Mouse (Mus musculus) forebrain, embryonic 11.5 days (tissue): ENCODE measurements at regions not wholly inside any gene's neighbourhood (a gene's known extent, or its start where the extent isn't known, plus 50 kb on each side); places are given as distances from the start of the nearest gene placed in this dataset.

Source experiments
- ATAC-seq: fragments of 200-750 bp; cut with Nextera tagmentation; replicated peaks from 2 replicates; pipeline ENCODE4 v1.8.0; 2017; ENCODE audit warnings: moderate TSS enrichment; ENCODE audit not compliant: low FRiP score
- DNase-seq: peaks from one replicate; pipeline ENCODE4 v3.0.0-alpha.2; 2017; ENCODE audit warnings: low spot score
- H3K27ac ChIP-seq: fragments of 300-500 bp; sonication (generic); 2 replicates; pipeline ENCODE4 v1.5.1; 2014; ENCODE audit warnings: low read depth, low read length
- H3K27me3 ChIP-seq: fragments of 300-500 bp; sonication (generic); 2 replicates; pipeline ENCODE4 v1.6.1; 2014; ENCODE audit warnings: mild to moderate bottlenecking, low read length, mixed read lengths; ENCODE audit not compliant: control insufficient read depth, insufficient read depth
- H3K36me3 ChIP-seq: fragments of 300-500 bp; sonication (generic); 2 replicates; pipeline ENCODE4 v1.6.1; 2014; ENCODE audit warnings: mild to moderate bottlenecking, low read length, moderate library complexity, mixed read lengths; ENCODE audit not compliant: control insufficient read depth, insufficient read depth
- H3K4me1 ChIP-seq: fragments of 300-500 bp; sonication (generic); replicated peaks from 2 replicates; pipeline ENCODE4 v1.6.1; 2014; ENCODE audit warnings: low read length, mixed read lengths; ENCODE audit not compliant: control insufficient read depth, insufficient read depth
- H3K4me2 ChIP-seq: fragments of 300-500 bp; sonication (generic); 2 replicates; pipeline ENCODE4 v1.6.1; 2014; ENCODE audit warnings: low read depth, mild to moderate bottlenecking, low read length, moderate library complexity, mixed read lengths; ENCODE audit not compliant: severe bottlenecking
- H3K4me3 ChIP-seq: fragments of 300-500 bp; sonication (generic); 2 replicates; pipeline ENCODE4 v1.5.1; 2014; ENCODE audit warnings: low read depth, low read length
- H3K9ac ChIP-seq: fragments of 300-500 bp; sonication (generic); 2 replicates; pipeline ENCODE4 v1.6.1; 2014; ENCODE audit warnings: low read length
- H3K9me3 ChIP-seq: fragments of 300-500 bp; sonication (generic); 2 replicates; pipeline ENCODE4 v1.6.1; 2016; ENCODE audit warnings: low read length, mixed read lengths; ENCODE audit not compliant: control insufficient read depth
- WGBS: fragments of 180-500 bp; shearing (Covaris S2); extraction: QIAGEN DNeasy Blood & Tissue Kit; methylation state at CpG from one replicate; pipeline ENCODE4 v1.1.7; 2014; 5-methylcytosine and 5-hydroxymethylcytosine counted together

DNA sequence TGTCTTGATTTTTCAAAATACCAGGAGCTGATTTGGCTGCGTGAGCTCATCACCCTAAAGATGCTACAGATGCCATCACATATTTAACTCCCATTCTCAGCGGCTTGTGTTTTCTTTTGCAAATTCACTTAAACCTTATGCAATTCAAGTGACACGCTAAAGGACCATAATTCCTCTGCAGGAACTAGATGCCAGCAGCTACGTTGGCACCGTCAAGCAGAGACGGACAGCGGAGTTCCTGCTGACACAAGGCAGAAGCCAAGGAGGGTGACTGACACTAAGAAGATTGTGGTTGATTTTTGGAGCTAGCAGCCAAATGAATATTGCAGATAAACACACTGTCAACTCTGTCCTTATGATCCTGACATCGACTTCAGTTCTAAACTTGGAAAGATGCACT lies 547.7 kb upstream of the Adam24 start:
- H3K4me2 ChIP-seq: no peak overlapping the region
- no peak overlapping the region for H3K4me3 ChIP-seq
- ATAC-seq: no peak
- no peak overlapping the region for H3K9ac ChIP-seq
- H3K27ac ChIP-seq: no peak overlapping the region
- H3K36me3 ChIP-seq: no peaks in the 10 kb centered on the region
- H3K27me3 ChIP-seq: no peaks in the 10 kb centered on the region
- no peaks in the 10 kb centered on the region for H3K9me3 ChIP-seq
- no peaks in the 10 kb centered on the region for H3K4me1 ChIP-seq
- no peak for DNase-seq
- 95% methylated on average over 8 of the region's 8 CpGs for WGBS

DNA sequence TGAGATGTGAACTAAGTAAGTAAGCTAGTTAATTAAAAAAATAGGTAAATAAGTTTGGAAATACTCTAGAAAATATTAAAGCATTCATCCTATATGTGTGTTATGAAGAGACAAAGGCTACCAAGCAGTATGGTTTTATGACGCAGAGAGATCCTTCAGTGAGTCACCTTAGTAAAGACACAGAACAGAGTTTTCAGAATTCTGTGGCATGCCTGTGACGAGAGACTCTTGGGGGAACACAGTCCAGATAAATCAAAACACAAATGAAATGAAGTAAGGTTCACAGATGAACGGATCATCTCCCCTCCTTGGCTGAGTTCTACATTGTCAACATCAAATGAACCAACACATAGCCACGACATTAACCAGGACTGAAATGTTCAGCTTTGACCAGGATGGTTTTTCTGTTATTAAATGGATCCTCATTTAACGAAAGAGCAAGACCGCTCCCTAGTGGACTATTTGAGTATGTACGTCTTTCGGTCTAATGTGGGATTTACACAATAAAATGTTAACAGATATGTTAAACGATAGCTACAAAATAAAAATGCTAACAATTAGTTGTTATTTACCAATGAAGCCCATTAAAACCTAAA lies 542.1 kb upstream of the Adam24 start:
- Histone ChIP-seq H3K4me2 (no peak overlapping the region), H3K27me3 (no peaks in the 10 kb centered on the region), H3K27ac (no peak overlapping the region), H3K4me3 (no peak overlapping the region), H3K4me1 (no peaks in the 10 kb centered on the region), H3K36me3 (no peaks in the 10 kb centered on the region), H3K9me3 (no peaks in the 10 kb centered on the region), H3K9ac (no peak overlapping the region)
- peak; percentile 36; the same call in 1 of the 2 replicates for ATAC-seq
- 28% methylated on average over 9 of the region's 9 CpGs for WGBS
- DNase-seq: no peak

- 10% methylated on average over 21 of the region's 21 CpGs for WGBS
- peak; percentile 86 for DNase-seq
- H3K9ac ChIP-seq: peak overlapping the region; percentile 45
Observed at GRCm38 (mm10) chr8:40150911-40151797, 523.7 kb upstream of the Adam24 start.

DNA sequence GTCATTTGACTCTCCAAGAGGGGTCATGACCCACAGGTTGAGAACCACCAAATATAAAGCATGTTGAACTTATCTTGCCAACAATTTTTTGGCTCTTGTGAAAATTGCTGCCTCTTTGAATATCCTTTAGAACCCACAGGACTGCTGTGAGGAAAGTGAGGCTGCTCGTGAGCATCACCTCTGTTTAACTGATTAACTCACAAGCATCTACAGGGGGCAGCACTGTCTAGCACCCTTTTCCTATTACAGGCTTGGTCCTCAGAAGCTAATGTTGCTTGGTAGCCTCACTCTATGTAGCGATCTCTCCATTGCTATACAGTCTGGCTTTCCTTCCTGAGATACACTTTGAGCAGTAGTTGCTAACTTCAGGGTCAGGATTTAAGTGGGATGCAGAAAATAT lies 522.4 kb upstream of the Adam24 start:
- Histone ChIP-seq H3K36me3 (no peaks in the 10 kb centered on the region), H3K27ac (no peak overlapping the region), H3K4me1 (no peaks in the 10 kb centered on the region; the same call in 1 of the 2 replicates), H3K9me3 (no peaks in the 10 kb centered on the region), H3K4me2 (no peak overlapping the region), H3K9ac (no peak overlapping the region), H3K27me3 (no peaks in the 10 kb centered on the region), H3K4me3 (no peak overlapping the region)
- WGBS: 65% methylated on average over 2 of the region's 2 CpGs
- ATAC-seq (no peak), DNase-seq (no peak)

More at GRCm38 (mm10) chr8:40150911-40151797, 523.7 kb upstream of the Adam24 start:
- H3K4me1 ChIP-seq: no peaks in the 10 kb centered on the region; the same call in 1 of the 2 replicates
- no peaks in the 10 kb centered on the region for H3K36me3 ChIP-seq
- H3K27ac ChIP-seq: no peak overlapping the region
- H3K27me3 ChIP-seq: no peaks in the 10 kb centered on the region
- peak overlapping the region; percentile 27 for H3K4me3 ChIP-seq
- H3K9me3 ChIP-seq: no peaks in the 10 kb centered on the region
- peak; percentile 87 for ATAC-seq
- peak overlapping the region; percentile 48 for H3K4me2 ChIP-seq

DNA sequence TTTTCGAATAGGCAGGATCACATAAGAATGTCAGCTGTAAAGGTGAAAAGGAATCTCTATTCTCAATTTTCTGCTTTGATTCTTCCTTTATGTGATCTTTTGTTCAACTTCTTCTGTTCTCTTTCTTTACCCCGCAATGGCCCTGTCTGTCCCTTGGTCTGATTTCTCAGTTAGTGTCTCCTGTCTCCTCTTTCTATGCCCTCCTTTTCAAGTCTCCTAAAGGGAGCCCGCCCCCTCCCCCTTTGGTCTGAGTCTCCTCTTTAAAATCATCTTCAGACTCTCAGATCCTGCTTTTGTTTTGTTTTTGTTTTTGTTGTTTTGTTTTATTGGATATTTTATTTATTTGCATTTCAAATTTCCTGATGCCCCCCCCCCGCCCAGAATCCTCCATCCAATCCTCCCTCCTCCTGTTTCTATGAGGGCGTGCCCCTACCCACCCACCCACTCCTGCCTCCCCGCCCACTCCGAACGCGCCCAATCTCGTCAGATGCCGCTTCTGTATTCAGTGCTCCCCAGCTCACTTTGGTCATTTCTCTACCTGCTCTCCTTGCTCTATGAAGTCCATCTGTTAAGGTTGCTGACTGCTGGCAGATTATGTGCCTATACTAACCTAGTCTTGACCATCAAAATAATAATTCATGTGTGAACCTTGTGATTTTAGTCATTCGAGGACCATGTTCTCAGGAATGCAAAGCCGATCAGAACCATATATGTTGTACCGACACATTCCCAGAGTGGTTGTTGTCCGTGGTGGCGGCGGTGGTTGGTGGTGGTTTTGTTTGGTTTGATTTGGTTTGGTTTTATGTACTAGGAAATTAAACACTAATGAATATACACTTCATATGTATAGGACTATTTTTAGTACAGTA lies 487.9 kb upstream of the Adam24 start:
- Histone ChIP-seq H3K36me3 (no peaks in the 10 kb centered on the region), H3K4me1 (no peaks in the 10 kb centered on the region), H3K9me3 (no peaks in the 10 kb centered on the region), H3K4me3 (peak overlapping the region; percentile 17; the same call in 1 of the 2 replicates), H3K27me3 (no peaks in the 10 kb centered on the region), H3K4me2 (peak overlapping the region; percentile 40), H3K27ac (no peak overlapping the region), H3K9ac (no peak overlapping the region)
- 42% methylated on average over 17 of the region's 17 CpGs for WGBS
- DNase-seq (no peak), ATAC-seq (peak; percentile 63)

DNA sequence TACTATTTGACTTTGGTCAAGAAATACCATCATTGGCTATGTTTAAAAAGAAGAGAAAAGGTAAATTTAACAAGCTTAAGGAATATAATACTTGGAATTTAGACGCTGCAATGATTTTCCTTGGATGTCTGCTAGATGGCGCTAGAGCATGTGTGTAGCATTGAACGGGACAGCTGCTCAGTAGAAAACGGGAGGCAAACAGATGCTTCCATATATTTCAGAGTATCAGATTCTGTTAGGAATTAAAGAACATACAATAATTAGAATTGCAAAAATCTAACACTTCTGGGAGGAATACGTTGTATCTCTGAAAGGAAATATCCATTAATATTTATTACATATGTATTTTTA lies 487.3 kb upstream of the Adam24 start:
- H3K36me3 ChIP-seq: no peaks in the 10 kb centered on the region
- H3K27ac ChIP-seq: no peak overlapping the region
- no peaks in the 10 kb centered on the region for H3K9me3 ChIP-seq
- H3K9ac ChIP-seq: no peak overlapping the region
- no peaks in the 10 kb centered on the region for H3K27me3 ChIP-seq
- no peak overlapping the region for H3K4me2 ChIP-seq
- WGBS: 4% methylated on average over 5 of the region's 5 CpGs
- H3K4me3 ChIP-seq: no peak overlapping the region
- H3K4me1 ChIP-seq: no peaks in the 10 kb centered on the region
- ATAC-seq (peak; percentile 81), DNase-seq (peak; percentile 55)

GRCm38 (mm10) chr8:40192266-40192665 lies 482.6 kb upstream of the Adam24 start:
- no peaks in the 10 kb centered on the region for H3K27me3 ChIP-seq
- no peak overlapping the region for H3K4me2 ChIP-seq
- DNase-seq (no peak), ATAC-seq (no peak)
- H3K9me3 ChIP-seq: no peaks in the 10 kb centered on the region
- H3K4me3 ChIP-seq: no peak overlapping the region
- no peaks in the 10 kb centered on the region for H3K36me3 ChIP-seq
- no peaks in the 10 kb centered on the region for H3K4me1 ChIP-seq
- H3K9ac ChIP-seq: no peak overlapping the region
- H3K27ac ChIP-seq: no peak overlapping the region

DNA sequence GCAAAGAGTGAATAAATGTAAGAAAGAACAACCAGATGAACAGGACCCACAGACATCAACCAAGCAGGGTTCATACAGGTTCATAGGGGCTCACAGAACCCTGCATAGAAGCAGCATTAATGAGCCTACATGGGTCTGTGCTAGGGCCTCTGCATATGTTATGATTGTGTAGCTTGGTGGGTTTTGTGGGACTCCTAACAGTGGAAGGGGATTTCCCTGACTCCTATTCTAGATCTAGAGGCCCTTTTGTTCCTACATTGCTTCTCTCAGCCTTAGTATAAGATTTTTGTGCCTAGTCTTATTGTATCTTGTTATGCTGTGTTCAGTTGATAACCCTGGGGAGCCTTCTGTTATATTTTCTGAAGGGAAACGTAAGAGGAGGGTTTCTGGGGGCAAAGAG lies 481.7 kb upstream of the Adam24 start:
- no peak overlapping the region for H3K4me3 ChIP-seq
- 59% methylated on average over 1 of the region's 1 CpGs for WGBS
- ATAC-seq: no peak

More for the DNA sequence above, 481.7 kb upstream of the Adam24 start:
- DNase-seq: no peak
- no peaks in the 10 kb centered on the region for H3K36me3 ChIP-seq
- no peak overlapping the region for H3K4me2 ChIP-seq
- H3K27ac ChIP-seq: no peak overlapping the region
- no peaks in the 10 kb centered on the region for H3K4me1 ChIP-seq
- H3K27me3 ChIP-seq: no peaks in the 10 kb centered on the region
- H3K9ac ChIP-seq: no peak overlapping the region
- no peaks in the 10 kb centered on the region for H3K9me3 ChIP-seq
